Mouse (Mus musculus) spleen, postnatal 14 days (tissue): ENCODE measurements around the gene 4930579F01Rik.

Source experiments
- DNase-seq, 2 experiments: peaks; one replicate each; pipeline ENCODE4 v3.0.0; 2021 to 2022; ENCODE audit warnings: low spot score in 2 of 2

The 4930579F01Rik gene

DNA sequence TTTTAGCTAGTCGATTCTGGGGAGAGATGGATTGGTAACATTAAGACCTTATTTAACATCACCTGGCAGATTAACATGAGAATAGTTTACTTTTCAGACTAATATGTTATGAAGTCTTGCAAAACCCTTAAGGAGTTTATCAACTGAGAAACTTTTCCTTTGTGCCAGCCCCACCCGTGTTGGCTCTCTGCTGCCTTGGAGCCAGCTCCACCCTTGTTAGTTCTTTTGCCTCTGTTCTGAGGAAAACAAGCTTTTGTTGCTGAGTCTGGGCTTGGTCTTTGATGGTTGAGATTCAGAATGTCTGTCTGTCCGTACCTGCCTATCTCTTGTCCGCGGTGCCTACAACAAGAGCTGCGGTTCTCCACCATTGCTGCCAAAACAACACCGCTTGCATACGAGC, 22.5 kb upstream of the 4930579F01Rik start:
- DNase-seq, result no peak

DNA sequence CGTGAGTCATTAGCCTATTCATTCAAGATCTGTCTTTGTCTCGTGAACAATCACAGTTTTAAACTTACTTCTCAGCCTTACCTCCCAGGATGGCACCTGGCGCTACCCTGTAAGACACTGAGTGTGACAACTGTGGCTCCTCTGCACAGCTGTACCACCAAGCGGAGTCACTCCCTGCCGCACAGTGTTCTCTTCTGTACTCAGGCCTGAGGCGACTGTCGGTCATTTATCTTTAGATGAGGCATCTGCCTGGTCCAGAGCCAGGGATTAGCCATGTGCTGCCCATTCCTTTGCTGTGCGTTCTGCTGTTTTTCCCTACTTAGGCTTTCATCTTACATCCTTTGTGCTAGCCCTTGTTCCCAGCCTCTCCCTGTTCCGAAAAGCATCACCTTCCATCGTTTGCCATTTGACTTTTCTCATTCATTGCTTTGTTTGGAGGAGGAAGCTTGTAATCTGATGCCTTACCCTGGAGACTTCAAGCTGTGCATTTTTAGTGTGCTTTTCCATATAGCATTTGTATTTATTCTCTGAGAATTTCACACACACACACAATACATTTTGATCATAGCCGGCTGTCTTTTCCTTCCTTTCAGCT, 21.9 kb upstream of the 4930579F01Rik start:
- no peak for DNase-seq

DNA sequence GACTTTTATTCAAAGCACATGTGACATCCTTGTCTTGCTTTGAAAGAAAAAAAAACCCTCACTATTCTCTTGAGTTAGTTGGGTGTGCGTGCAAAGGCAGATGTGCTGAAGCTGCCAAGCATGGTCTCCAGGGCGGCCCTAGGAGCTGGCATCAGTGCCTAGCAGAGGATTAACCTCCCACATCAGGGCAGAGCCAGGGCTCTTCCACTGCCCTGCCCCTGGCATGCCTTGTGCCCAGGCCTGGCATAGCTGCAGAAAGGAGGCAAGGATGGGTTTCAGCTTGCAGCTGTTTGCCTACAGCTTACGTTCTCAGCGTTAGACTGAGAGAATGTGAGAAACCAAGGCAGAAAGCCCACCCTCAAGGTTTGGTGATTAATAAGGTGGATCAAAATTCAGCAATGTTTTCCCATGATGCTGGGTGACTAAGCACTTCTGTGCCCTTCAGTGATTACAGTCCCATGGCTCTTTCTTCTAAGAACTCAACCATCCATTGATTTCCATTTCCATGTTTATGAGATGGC, 18.9 kb upstream of the 4930579F01Rik start:
- no peak for DNase-seq

DNA sequence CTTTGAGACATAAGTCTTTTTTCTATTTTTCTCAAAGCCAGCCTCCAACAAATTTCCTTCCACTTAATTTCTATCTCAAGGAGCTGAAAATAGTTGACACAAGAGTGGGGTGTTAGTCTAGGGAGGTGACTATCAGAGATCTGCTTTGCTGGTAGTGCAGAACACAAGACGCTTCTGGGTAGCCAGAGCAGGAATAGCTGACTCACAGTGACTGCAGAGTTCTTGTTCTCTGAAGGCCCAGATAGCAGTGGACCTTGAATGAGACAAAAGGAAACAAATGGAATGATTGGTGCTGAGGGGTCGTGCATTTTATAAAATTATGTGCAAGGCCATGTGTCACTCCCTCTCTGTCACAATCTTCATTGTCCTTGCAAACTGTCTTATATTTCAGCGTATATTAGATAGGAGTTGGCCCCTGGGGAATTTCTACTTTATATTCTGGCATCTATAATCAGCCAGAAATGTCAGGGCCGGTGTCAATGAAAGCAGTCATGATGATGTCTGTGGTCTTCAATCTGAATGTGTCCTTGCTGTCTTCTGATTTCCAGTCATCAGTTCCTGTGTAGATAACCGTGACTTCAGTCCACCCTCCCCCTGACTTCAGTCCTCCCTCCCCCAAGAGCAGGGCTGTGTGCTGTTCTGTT, 16.9 kb upstream of the 4930579F01Rik start:
- no peak for DNase-seq

DNA sequence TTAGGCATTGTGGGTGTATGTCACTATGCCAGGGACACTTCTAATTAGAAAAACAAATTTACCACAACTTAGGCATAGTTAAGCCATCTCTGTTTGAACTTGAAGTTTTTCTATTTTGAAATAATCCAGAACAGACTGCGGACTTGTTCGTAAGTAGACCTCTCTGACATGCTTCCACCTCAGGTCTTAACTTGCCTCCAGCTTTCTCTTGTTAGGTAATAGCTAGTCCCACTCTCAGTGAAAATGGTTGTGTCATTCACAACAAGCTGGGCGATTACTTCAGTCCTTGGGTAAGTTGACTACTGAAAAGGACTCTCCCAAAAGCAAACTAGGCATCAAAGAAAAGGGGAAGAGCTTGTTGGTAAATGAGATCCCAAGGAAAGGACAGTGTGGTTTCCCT, 15.2 kb upstream of the 4930579F01Rik start:
- no peak for DNase-seq

DNA sequence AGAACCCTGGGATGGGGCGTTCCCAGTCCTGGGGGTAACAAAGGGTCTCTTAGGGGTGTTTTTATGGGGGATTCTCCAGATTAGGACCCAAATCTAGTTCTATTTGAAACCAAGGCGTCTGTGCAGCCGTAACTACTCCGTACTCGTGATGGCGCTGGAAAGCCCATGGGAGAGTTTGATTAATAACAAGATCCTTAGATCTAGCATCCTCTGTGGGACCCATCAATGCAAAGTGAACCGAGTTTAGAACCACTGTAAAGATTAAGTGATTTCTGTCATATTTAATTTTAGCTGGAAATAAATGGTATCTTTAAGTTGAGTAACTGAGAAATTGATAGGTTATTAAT, 5.1 kb upstream of the 4930579F01Rik start:
- DNase-seq, result no peak

DNA sequence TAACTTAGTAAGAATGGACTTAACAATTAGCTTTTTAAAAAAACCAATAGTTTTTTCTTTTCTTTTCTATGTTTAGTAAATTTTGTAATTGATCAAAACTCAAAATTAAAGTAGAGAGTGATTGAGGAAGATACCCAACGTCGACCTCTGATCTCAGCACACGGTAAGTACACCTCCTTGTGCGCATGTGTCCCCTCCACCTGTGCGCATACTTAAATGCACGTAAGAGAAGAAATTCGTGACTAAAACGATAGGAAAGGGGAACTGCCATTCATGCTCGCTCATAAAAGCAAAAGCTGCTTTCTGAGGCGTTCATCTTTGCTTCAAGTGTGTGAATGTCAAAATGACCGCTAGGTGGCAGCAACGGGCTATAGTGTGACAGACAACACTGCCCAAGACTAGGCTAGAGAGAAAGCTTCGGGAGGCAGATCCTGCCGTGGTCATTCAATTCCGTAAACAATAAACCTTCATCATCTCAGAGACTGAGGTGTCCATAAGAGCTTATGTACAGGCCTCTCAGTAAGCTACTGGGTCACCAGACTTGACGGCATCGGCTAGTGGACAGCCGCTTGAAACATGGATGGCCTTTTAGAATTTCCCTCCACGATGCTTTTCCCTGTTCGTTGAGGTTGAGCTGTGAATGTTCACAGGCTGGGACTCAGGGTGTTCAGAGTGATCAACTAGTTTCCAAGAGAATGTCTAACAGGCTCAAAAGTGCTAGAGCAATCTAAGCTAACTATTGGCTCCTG, 4.5 kb upstream of the 4930579F01Rik start:
- peak; percentile 35 to 72 for DNase-seq

DNA sequence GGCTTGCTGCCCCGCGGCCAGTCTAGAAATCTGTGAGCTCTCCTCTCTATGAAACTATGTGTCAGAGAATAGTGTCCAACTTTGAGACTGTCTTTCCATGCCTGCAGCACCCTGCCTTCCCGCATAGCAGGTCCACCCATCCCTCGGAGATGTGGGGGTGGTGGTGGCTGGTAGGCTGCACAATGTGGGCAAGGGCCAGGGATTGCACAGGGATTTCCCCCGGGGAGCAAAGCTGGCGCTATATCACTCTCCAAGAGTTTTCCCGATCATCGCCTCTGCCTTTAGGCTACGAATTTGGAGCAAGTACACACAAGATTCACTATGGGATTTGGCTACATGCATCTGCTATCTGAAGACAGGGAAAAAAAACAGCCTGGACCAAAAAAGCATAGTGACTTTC, 3.9 kb upstream of the 4930579F01Rik start:
- no peak for DNase-seq

DNA sequence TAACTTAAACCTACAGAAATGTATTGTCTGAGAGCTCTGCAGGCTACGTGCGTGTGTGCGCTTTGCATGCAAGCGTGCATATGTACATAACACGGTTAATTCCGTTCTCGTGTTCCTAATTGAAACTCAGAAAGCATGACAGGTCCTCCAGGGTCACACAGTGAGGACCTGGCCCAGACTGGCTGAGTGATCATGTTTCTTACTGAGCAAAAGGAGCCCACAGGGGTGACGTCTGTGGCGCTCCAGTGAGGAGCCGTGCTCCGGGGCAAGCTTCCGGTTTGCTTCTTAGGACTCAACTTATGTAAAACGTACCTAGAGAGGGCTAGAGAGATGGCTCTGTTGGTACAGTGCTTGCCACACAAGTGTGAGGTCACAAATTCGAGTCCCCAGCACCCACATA, 3.5 kb upstream of the 4930579F01Rik start:
- no peak for DNase-seq

DNA sequence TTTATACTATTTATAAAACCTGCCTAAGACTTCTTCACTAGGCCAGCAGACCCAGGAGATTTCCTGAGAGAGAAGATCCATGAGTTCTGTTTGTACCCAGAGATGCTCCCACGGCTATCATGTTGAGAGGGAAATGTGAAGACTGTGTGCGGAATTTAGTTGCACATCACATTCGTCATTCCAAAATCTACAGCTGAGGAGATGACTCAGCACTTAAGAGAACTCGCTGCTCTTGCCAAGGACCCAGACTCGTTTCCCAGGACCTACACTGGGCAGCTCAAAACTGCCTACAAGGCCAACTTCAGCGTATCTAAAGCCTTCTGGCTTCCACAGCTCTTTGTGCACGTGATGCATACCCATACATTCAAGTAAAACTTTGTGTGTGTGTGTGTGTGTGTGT, 1.4 kb downstream of the 4930579F01Rik start:
- DNase-seq, result no peak

DNA sequence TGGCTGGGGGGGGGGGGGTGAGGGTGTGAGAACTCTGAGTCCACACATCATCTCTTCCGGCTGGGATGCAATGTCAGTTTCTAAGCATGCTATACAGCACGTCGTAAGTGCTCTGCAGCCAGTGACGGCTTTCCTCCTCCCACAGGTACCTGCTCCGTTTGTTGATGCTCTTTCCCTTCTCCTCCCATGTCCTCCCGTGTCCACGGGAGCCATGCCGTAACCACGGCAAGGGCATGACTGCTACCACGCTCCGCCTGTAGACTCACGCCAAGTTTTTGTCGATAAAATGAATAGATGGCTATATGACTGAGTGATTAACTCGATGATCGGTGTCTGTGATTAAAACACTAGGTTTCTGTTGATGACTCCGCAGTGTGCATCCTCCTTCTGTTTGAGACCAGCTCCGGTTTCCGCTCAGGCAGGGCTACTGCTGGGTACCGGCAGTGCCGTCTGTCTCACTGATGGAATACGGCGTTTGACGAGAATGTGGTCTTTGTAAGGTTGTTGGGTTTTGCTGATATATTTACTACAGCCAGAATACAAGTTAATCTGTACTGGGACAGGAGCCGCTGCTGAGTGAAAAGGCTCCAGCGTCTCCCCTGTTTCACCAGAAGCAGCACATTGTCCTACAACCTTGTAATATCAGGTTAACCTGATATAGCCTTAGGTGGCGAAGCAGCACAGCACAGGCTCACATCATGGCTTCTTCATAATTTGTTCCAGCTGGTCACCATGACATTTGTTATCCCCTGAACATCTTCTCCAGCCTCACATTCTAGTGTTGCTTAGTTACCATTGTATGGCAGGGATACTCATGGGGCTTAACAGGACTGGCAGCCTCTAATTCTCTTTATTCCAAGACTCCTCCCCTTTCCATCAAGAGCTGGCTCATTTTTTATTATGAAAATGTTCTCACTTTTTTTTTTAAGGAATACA, 7.4 kb downstream of the 4930579F01Rik start:
- no peak for DNase-seq

DNA sequence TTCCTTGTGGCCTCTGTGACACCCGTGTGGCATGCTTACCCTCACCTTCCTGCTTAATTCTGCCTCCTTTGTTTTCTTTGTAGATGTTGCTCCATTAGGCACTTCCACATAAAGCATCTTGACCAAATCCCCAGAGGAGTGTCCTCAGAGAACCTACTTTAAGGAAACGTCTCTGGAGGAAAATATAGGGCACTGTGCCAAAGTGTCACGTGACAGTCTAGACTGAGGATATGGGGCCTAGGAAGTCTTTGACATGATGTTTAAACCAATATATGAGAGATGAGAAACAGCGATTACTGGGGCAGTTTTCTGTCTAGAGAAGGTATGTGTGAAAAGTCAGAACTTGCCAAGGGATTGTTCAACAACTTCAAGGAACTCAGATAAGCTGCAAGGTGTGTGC, 8.3 kb downstream of the 4930579F01Rik start:
- no peak for DNase-seq

DNA sequence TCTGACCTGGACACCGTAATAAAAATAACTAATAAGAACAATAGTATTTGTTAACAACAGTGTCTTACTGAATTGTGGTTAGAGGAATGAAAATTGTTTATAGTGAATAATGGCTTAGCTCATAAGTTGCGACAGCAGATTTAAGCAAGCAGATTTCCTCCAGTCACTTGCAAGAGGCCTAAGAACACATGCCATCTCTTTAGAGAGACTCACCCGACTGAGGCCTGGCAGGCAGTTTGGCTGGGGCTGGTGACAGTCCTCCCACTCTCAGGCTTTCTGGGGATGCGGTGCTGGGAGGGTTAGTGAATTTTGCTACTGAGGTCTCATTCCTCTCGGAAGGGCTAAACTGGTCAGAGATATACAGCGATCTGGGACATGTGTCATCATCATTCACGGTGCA, 10.3 kb downstream of the 4930579F01Rik start:
- no peak for DNase-seq

DNA sequence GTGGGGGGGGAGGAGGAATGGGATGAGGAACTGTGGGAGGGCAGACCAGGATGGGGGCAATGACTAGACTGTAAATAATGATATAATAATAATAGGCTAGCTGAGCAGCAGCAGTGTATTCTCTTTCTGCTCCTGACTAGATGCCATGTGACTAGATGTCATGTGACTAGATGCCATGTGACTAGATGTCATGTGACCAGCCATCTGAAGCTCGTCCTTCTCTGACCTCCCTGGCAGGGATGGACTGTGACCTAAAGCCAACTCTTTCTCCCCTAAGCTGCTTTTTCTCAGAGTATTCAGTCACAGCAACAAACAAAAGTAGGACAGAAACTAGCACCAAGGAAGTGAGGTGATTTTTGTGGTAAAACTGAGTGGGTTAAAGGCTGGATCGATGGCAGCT, 11.6 kb downstream of the 4930579F01Rik start:
- no peak for DNase-seq

DNA sequence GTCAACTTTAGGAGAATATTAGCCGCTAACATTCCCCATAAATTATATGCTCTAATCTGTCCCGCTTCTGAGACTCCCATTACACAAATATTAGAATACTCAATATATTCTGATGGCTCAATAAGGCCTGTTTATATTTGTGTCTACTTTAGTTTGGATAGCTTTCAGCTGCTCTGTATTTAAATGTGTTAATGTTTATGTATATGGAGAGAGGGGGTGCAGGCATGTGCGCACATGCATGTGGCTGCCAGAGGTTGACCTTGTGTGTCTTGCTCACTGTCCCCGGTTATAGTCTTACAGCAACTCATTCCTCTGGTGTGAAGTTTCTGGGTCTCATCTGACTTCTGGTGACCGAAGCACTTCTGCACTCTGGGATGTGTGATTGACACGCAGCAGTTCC, 18.1 kb downstream of the 4930579F01Rik start:
- no peak for DNase-seq

DNA sequence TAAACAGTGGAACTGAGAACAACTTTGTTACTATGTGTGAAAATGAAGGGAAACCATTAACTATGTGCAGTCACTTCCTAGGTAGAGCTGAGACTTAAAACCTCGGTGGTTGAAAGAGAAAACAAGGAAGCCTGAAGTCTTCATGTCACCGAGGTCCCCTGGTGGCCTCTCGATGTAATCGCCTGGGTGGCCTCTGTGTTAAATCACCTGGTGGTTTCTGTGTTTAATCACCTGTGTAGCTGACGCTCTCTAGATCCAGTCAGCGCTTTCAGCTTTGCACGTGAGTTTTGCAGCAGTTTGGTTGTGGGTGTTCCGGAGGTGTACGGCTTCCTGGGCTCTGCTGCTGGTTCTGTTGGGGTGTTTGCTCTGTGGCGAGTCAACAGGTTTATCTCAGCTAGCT, 20.3 kb downstream of the 4930579F01Rik start:
- no peak for DNase-seq

DNA sequence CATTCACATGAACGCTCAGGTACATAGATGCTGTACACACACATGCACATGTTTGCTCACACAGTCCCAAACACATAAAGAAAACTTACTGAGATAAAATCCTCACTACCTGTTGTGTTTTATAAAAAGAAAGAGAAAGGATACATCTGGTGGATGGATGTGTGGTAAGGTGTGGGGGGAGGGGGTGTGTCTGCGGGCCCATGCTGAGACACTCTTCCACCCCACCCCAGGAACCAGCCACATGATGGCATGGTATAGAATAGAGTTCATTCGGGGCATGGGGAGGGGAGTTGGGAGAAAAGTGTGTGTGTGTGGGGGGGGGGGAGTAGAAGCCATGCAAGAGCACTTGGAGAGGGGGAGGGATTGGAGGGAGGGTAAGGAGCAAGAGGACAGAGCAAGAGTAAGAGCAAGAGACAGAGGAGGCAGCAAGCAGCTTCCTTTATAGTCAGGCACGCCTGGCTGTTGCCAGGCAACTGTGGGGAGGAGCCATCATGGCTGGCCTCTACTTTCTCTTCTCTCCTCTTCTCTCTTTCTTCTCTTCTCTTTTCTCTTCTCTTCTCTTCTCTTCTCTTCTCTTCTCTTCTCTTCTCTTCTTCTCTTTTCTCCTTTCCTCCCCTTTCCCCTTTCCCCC, 31.0 kb downstream of the 4930579F01Rik start:
- no peak for DNase-seq

DNA sequence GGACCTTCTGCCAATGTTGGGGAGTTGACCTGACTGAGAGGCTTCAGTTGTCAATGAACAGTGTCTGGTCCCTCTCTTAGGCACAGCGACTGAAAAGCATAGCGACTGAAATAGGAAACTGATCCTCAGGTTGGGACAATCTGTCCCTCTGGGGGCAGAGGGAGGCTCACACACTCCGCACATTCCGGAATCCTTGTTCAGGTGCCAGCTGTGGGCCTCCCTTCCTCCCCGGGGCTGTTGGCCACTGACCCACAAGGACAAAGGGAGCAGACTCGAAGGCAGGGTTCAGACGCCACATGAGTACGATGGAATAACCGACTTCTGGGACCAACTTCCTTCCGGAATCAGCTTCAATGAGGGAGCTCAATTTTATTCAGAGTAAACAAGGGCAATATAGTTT, 32.0 kb downstream of the 4930579F01Rik start:
- no peak for DNase-seq

DNA sequence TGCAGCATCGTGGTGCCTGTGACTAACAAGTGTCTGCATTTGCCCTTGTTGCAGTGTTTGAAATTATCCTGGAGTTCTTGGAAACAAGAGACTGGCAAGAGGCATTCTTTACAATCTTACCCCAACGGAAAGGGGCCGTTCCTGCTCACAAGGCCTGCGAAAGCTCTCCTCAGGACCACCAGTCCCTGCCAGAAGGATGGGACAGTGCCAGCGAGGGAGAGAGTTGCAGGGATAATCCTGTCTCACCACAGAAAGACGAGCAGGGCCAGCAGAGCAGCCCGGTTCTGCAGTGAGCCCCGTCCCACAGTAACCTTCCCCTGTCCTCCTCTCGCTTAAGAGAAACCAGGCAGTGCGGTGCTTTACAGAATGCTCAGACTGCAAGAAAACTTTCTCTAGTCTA, 37.0 kb downstream of the 4930579F01Rik start:
- DNase-seq, result no peak

DNA sequence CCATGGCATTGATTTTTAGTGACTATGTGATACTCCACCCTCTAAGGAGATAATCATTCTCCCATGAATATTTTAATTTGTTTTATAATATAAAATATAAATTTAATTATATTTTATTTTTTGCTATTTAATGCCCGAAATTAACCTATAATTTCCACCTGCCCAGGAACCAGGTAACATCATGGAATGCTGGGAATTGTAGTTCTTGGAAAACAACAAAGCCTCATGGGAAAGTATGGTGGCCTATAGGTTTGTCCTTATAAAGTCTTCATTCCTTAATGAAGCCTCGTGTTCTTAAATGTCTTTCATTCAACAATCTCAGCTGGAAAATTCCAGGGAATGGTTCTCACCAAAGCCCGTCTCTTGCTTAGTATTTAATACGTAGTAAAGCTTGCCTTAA, 38.6 kb downstream of the 4930579F01Rik start:
- no peak for DNase-seq

DNA sequence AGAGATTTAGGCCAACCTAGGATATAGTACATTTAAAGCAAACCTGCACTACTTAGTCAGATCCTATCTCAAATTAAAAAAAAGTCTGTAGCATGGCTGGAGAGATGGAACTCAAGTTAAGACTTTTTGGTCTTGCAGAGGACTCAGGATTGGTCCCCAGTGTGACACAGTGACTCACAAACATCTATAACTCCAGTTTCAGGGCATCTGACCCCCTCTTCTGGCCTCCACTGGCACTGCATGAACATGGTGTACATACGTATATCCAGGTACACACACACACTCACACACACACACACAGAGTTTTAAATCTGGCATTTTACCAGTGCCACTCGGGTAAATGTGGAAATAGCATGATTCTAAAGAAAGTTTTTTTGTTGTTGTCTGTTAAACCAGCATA, 44.8 kb downstream of the 4930579F01Rik start:
- DNase-seq, result no peak
